Mouse (Mus musculus) olfactory bulb, adult 2 months (tissue): Measurements from ENCODE around the gene Fzr1. TPM values are rescaled to one million over a fixed set of nuclear protein-coding genes. Genes with fewer than 3 reads are reported as not detected.

Experiments used
- H3K27ac ChIP-seq: fragments of 200-500 bp; 2 replicates; pipeline ENCODE4 v1.5.1; 2012; ENCODE audit warnings: low read depth, low read length; ENCODE audit not compliant: insufficient read depth
- H3K4me1 ChIP-seq: fragments of 200-500 bp; 2 replicates; pipeline ENCODE4 v1.6.1; 2012; ENCODE audit warnings: low read length; ENCODE audit not compliant: control insufficient read depth, insufficient read depth
- H3K4me3 ChIP-seq: fragments of 200-500 bp; 2 replicates; pipeline ENCODE4 v1.5.1; 2012; ENCODE audit warnings: mild to moderate bottlenecking, low read depth, low read length, moderate library complexity; ENCODE audit not compliant: insufficient read depth
- CTCF ChIP-seq: fragments of 200-500 bp; IDR thresholded peaks from 2 replicates; pipeline ENCODE4 v1.5.1; 2012; ENCODE audit warnings: low read depth, mild to moderate bottlenecking, low read length, moderate library complexity; ENCODE audit not compliant: insufficient read depth
- POLR2A ChIP-seq: fragments of 200-500 bp; IDR thresholded peaks from 2 replicates; pipeline ENCODE4 v1.6.1; 2012; ENCODE audit warnings: mild to moderate bottlenecking, low read depth, low read length, moderate library complexity; ENCODE audit not compliant: insufficient read depth
- WGBS: fragments of 180-500 bp; shearing (Covaris S2); methylation state at CpG from one replicate; pipeline ENCODE4 v1.1.7; 2018; 5-methylcytosine and 5-hydroxymethylcytosine counted together
- polyA plus RNA-seq: library from polyadenylated mRNA; stranded (reverse); fragments of >200 nt; gene quantifications from 2 replicates; pipeline ENCODE4 v1.2.4, GENCODE M21; 2012; ENCODE audit warnings: low replicate concordance; ENCODE audit not compliant: missing spikeins, insufficient read depth, insufficient read length

Gene Fzr1
- polyA plus RNA-seq, 1 experiment, result not detected

DNA sequence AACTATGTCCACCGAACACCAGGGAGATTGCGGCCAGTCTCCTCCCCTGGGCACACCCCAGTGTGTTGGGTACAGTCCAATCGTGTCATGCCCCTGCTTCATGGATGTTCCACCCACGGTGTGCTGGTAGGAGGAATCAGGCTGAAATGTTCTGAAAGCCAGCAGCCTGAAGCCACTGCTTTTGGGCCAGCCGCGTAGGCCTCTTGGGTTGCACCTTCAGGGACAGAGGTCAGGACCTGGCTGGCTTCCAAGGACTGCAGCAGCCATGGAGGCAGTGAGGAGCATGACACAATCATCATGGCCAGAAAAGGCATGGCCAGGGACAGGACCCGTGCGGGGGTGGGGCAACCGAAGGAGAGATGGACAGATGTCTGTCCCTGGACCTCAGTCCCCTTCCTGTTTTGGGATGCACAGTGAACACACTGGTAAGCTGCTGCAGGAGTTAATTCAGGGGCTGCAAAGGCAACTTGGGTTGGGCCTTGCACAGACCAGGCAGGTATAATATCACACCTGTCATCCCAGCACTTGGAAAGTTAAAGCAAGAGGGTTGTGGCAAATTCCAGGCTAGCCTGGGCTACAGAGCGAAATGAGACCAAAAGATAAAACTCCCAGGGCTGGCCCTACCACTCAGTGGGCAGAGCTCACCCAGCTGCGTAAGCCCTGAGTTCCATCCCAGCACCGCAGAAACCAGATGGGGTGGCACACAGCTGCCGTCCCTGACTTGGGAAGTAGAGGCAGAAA, 59.6 kb downstream of the Fzr1 start:
- no peak overlapping the region for H3K27ac ChIP-seq
- WGBS, result 75% methylated on average over 13 of the region's 13 CpGs
- TF ChIP-seq CTCF (0 out of 2 replicates have a peak, but pooled peaks have one; percentile 4), POLR2A (no peak)
- H3K4me3 ChIP-seq, result no peak overlapping the region
- peaks cover 24% of the 10 kb centered on the region for H3K4me1 ChIP-seq

DNA sequence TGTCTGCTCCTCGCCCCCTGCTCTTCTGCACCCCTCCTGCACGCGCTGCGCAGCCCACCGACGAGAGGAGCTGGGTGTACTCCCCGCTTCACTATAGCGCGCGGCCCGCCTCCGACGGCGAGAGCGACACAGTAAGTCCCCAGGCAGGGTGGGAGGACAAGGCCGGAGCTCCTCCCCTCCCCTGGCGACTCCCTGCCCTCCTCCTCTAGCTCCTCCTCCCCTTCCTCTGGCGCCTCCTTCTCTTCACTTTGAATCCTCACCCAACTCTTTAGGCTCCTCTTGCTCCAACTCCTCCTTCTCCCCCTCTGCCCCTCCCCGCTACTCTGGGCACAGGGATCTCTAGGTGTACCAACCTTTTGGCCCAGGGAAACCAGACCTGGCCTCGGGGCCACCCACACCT, 61.0 kb downstream of the Fzr1 start:
- Histone ChIP-seq H3K4me3 (no peak overlapping the region), H3K4me1 (peaks cover 20% of the 10 kb centered on the region), H3K27ac (no peak overlapping the region)
- 33% methylated on average over 20 of the region's 20 CpGs for WGBS
- no peak for TF ChIP-seq CTCF
- TF ChIP-seq POLR2A, result no peak

DNA sequence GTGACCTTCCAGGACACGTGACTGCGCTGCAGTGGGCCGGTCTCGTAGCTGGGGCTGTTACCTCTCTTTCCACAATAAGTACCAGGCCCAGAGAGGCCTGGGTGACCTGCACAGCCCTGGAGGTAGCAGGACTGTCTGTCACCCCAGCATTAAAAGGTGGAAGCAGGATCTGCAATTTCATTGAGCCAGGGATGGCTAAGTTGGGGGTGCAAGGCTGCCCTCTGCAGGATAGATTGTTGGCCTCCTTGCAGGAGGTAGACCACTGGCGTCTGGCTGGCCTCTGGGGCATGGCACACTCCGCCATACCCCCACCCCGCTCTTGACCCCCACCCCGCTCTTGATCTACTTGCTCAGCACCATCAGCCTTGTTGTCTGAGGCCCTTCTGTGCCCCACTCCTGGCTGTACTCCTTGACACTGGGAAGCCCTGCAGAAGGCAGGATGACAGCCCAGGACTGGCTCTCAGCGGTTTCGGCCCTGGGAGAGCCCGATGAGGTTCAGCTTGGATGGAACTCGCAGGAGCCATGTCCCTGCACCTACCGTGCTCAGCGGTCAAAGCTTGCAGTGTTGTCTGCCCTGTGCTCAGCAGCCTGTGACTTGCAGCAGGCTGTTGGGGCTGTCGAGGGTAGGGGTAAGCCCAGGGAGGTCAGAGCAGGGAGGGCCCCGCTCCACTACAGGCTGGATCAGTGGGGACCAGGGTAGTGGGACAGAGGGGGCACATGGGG, 61.8 kb downstream of the Fzr1 start:
- Histone ChIP-seq H3K4me3 (no peak overlapping the region), H3K27ac (no peak overlapping the region), H3K4me1 (peaks cover 19% of the 10 kb centered on the region)
- TF ChIP-seq POLR2A (no peak), CTCF (no peak)
- 49% methylated on average over 16 of the region's 16 CpGs for WGBS

Other genes starting within 250 kb of the Fzr1 start
- 77.0 TPM in 1 of 2 replicates, not detected in the other for gene Zbtb7a, start 243.3 kb downstream of the Fzr1 start, polyA plus RNA-seq
- gene Pias4, start 210.6 kb downstream of the Fzr1 start, polyA plus RNA-seq, result not detected in 2 replicates
- 423 and 2,167 TPM in 2 replicates for gene Eef2, start 201.9 kb downstream of the Fzr1 start, polyA plus RNA-seq
- not detected in 2 replicates for gene Dapk3, start 195.5 kb downstream of the Fzr1 start, polyA plus RNA-seq
- gene 4930442H23Rik, start 194.7 kb downstream of the Fzr1 start, polyA plus RNA-seq, result not detected in 2 replicates
- not detected in 2 replicates for gene Nmrk2, start 176.5 kb downstream of the Fzr1 start, polyA plus RNA-seq
- gene Atcay, start 147.7 kb downstream of the Fzr1 start, polyA plus RNA-seq, result not detected in 2 replicates
- not detected in 2 replicates for gene Zfr2, start 145.4 kb downstream of the Fzr1 start, polyA plus RNA-seq
- not detected in 2 replicates for gene Matk, start 125.6 kb downstream of the Fzr1 start, polyA plus RNA-seq
- not detected in 2 replicates for gene Mrpl54, start 111.6 kb downstream of the Fzr1 start, polyA plus RNA-seq
- not detected in 2 replicates for gene Apba3, start 111.6 kb downstream of the Fzr1 start, polyA plus RNA-seq
- gene Tjp3, start 86.9 kb downstream of the Fzr1 start, polyA plus RNA-seq, result not detected in 2 replicates
- 935 TPM in 1 of 2 replicates, not detected in the other for gene Pip5k1c, start 85.6 kb downstream of the Fzr1 start, polyA plus RNA-seq
- gene Cactin, start 57.4 kb downstream of the Fzr1 start, polyA plus RNA-seq, result not detected in 2 replicates
- not detected in 2 replicates for gene Tbxa2r, start 49.8 kb downstream of the Fzr1 start, polyA plus RNA-seq
- not detected in 2 replicates for gene Gipc3, start 35.2 kb downstream of the Fzr1 start, polyA plus RNA-seq
- gene Hmg20b, start 28.0 kb downstream of the Fzr1 start, polyA plus RNA-seq, result not detected in 2 replicates
- not detected in 2 replicates for gene Mfsd12, start 21.0 kb downstream of the Fzr1 start, polyA plus RNA-seq
- not detected in 2 replicates for gene 4930404N11Rik, start 12.7 kb downstream of the Fzr1 start, polyA plus RNA-seq
- gene Dohh, start 5.9 kb upstream of the Fzr1 start, polyA plus RNA-seq, result not detected in 2 replicates
- gene Gm48551, start 6.0 kb upstream of the Fzr1 start, polyA plus RNA-seq, result not detected in 2 replicates
- not detected in 2 replicates for gene Gm48552, start 10.5 kb upstream of the Fzr1 start, polyA plus RNA-seq
- not detected in 2 replicates for gene Smim24, start 14.5 kb upstream of the Fzr1 start, polyA plus RNA-seq
- not detected in 2 replicates for gene Nfic, start 77.1 kb upstream of the Fzr1 start, polyA plus RNA-seq
- gene Celf5, start 104.2 kb upstream of the Fzr1 start, polyA plus RNA-seq, result not detected in 2 replicates
- 181 TPM in 1 of 2 replicates, not detected in the other for gene Ncln, start 117.9 kb upstream of the Fzr1 start, polyA plus RNA-seq
- gene S1pr4, start 121.6 kb upstream of the Fzr1 start, polyA plus RNA-seq, result not detected in 2 replicates
- not detected in 2 replicates for gene Gna15, start 145.7 kb upstream of the Fzr1 start, polyA plus RNA-seq
- gene Gna11, start 166.7 kb upstream of the Fzr1 start, polyA plus RNA-seq, result not detected in 2 replicates
- 1,500 TPM in 1 of 2 replicates, not detected in the other for gene Aes, start 181.0 kb upstream of the Fzr1 start, polyA plus RNA-seq
- not detected in 2 replicates for gene Tle2, start 196.0 kb upstream of the Fzr1 start, polyA plus RNA-seq
- not detected in 2 replicates for gene Tle6, start 222.6 kb upstream of the Fzr1 start, polyA plus RNA-seq
- gene BC025920, start 227.8 kb upstream of the Fzr1 start, polyA plus RNA-seq, result not detected in 2 replicates
- not detected in 2 replicates for gene Sirt6, start 249.3 kb upstream of the Fzr1 start, polyA plus RNA-seq